Mouse (Mus musculus) G1E-ER4 (cell line): ENCODE measurements around the gene Stard7. TPM values are rescaled to one million over a fixed set of nuclear protein-coding genes. Genes with fewer than 3 reads are reported as not detected.

ENCODE experiments used
- GATA1 ChIP-seq: IDR thresholded peaks from one replicate; pipeline ENCODE4 v1.8.0; 2012; ENCODE audit warnings: low read length, inconsistent platforms
- polyA plus RNA-seq: library from polyadenylated mRNA; stranded (reverse); fragments of >175 nt; gene quantifications from 2 replicates; pipeline ENCODE4 v1.2.3, GENCODE M21; 2012

Gene Stard7
- polyA plus RNA-seq, 1 experiment, result 51.8 TPM

- no peak for TF ChIP-seq GATA1
These were observed 64.1 kb downstream of the Stard7 start for GRCm38 (mm10) chr2:127333945-127334603.

GRCm38 (mm10) chr2:127335078-127335541 is 65.1 kb downstream of the Stard7 start:
- TF ChIP-seq GATA1, result no peak

GRCm38 (mm10) chr2:127335767-127336496 is 65.9 kb downstream of the Stard7 start, which contains the start of gene Dusp2:
Gene Dusp2, plus strand, starts transcription at chr2:127336159.
- TF ChIP-seq GATA1, result no peak

- no peak for TF ChIP-seq GATA1
These were observed 66.4 kb downstream of the Stard7 start for GRCm38 (mm10) chr2:127336497-127336832.

GRCm38 (mm10) chr2:127336885-127337284 is 66.9 kb downstream of the Stard7 start:
- TF ChIP-seq GATA1, result no peak

GRCm38 (mm10) chr2:127337531-127337930 is 67.5 kb downstream of the Stard7 start:
- TF ChIP-seq GATA1, result no peak

- TF ChIP-seq GATA1, result no peak
These were observed 68.0 kb downstream of the Stard7 start for GRCm38 (mm10) chr2:127338012-127338411.

GRCm38 (mm10) chr2:127338416-127338815 is 68.4 kb downstream of the Stard7 start, which contains the start of gene Astl:
Gene Astl, plus strand, starts transcription at chr2:127338639.
- TF ChIP-seq GATA1, result no peak

- no peak for TF ChIP-seq GATA1
These were observed 68.8 kb downstream of the Stard7 start for GRCm38 (mm10) chr2:127338833-127339232.

- TF ChIP-seq GATA1, result no peak
These were observed 69.2 kb downstream of the Stard7 start for GRCm38 (mm10) chr2:127339262-127339661.

- TF ChIP-seq GATA1, result no peak
These were observed 71.1 kb downstream of the Stard7 start for GRCm38 (mm10) chr2:127341159-127341558.

GRCm38 (mm10) chr2:127346334-127346733 is 76.3 kb downstream of the Stard7 start:
- no peak for TF ChIP-seq GATA1

- TF ChIP-seq GATA1, result no peak
These were observed 77.3 kb downstream of the Stard7 start for GRCm38 (mm10) chr2:127347147-127347985.

Other genes with a start within 250 kb of the Stard7 start
- 1.5 and 2.7 TPM in 2 replicates for gene Blvra, start 199.6 kb upstream of the Stard7 start, polyA plus RNA-seq
- 11.4 and 17.9 TPM in 2 replicates for gene Ncaph, start 136.3 kb upstream of the Stard7 start, polyA plus RNA-seq
- gene Itpripl1, start 126.8 kb upstream of the Stard7 start, polyA plus RNA-seq, result 6.2 and 6.4 TPM in 2 replicates
- gene 1810024B03Rik, start 61.9 kb upstream of the Stard7 start, polyA plus RNA-seq, result 0.03 and 0.09 TPM in 2 replicates
- 19.7 and 31.8 TPM in 2 replicates for gene Snrnp200, start 61.8 kb upstream of the Stard7 start, polyA plus RNA-seq
- 21.5 and 21.8 TPM in 2 replicates for gene Ciao1, start 22.4 kb upstream of the Stard7 start, polyA plus RNA-seq
- gene Tmem127, start 22.3 kb upstream of the Stard7 start, polyA plus RNA-seq, result 26.4 and 30.3 TPM in 2 replicates
- gene Dusp2, start 65.9 kb downstream of the Stard7 start, polyA plus RNA-seq, result 0.03 TPM in 1 of 2 replicates, not detected in the other
- gene Astl, start 68.4 kb downstream of the Stard7 start, polyA plus RNA-seq, result not detected in 2 replicates
- not detected in 2 replicates for gene Adra2b, start 93.0 kb downstream of the Stard7 start, polyA plus RNA-seq
- not detected in 2 replicates for gene Gpat2, start 155.0 kb downstream of the Stard7 start, polyA plus RNA-seq
- 24.6 and 29.6 TPM in 2 replicates for gene Fahd2a, start 174.3 kb downstream of the Stard7 start, polyA plus RNA-seq